Mouse (Mus musculus): ENCODE data around the gene Ndst4. TPM values are rescaled to one million over a fixed set of nuclear protein-coding genes. Genes with fewer than 3 reads are reported as not detected.

Gene Ndst4
- not detected for polyA plus RNA-seq (2014; fragmentation: Illumina TruSeq; extraction: RNeasy Lipid Tissue Mini Kit (QIAGEN cat#74804); ENCODE audit: low read depth, low replicate concordance)

GRCm38 (mm10) chr3:125403601-125404396, at the start of gene Ndst4:
Gene Ndst4 (plus strand): TSS chr3:125404076.

Measured in heart, adult 10 weeks (tissue).